Mouse (Mus musculus) liver, embryonic 16.5 days (tissue): Measurements from ENCODE around the gene Hrh2. TPM values are rescaled to one million over a fixed set of nuclear protein-coding genes. Genes with fewer than 3 reads are reported as not detected.

Source experiments
- ATAC-seq: fragments of 200-750 bp; cut with Nextera tagmentation; 2 replicates; pipeline ENCODE4 v1.8.0; 2017; ENCODE audit warnings: low read depth, mild to moderate bottlenecking, moderate number of reproducible peaks, moderate library complexity
- H3K27ac ChIP-seq: fragments of 300-500 bp; sonication (generic); 2 replicates; pipeline ENCODE4 v1.5.1; 2014; ENCODE audit warnings: mild to moderate bottlenecking, low read length
- H3K27me3 ChIP-seq: fragments of 300-500 bp; sonication (generic); 2 replicates; pipeline ENCODE4 v1.6.1; 2014; ENCODE audit warnings: low read depth, low read length, mixed read lengths; ENCODE audit not compliant: control insufficient read depth, insufficient read depth
- H3K36me3 ChIP-seq: fragments of 300-500 bp; sonication (generic); 2 replicates; pipeline ENCODE4 v1.6.1; 2014; ENCODE audit warnings: mild to moderate bottlenecking; ENCODE audit not compliant: control insufficient read depth, insufficient read depth
- H3K4me1 ChIP-seq: fragments of 300-500 bp; sonication (generic); 2 replicates; pipeline ENCODE4 v1.6.1; 2014; ENCODE audit warnings: low read depth, low read length, mixed read lengths; ENCODE audit not compliant: control insufficient read depth
- H3K4me2 ChIP-seq: fragments of 300-500 bp; sonication (generic); 2 replicates; pipeline ENCODE4 v1.6.1; 2014; ENCODE audit warnings: low read depth, low read length, mixed read lengths
- H3K4me3 ChIP-seq: fragments of 300-500 bp; sonication (generic); 2 replicates; pipeline ENCODE4 v1.5.1; 2014; ENCODE audit warnings: low read depth, mild to moderate bottlenecking, low read length
- H3K9ac ChIP-seq: fragments of 300-500 bp; sonication (generic); 2 replicates; pipeline ENCODE4 v1.6.1; 2014; ENCODE audit warnings: low read depth, low read length
- H3K9me3 ChIP-seq: fragments of 300-500 bp; sonication (generic); replicated peaks from 2 replicates; pipeline ENCODE4 v1.6.1; 2016; ENCODE audit warnings: low read length; ENCODE audit not compliant: control insufficient read depth
- WGBS: fragments of 180-500 bp; shearing (Covaris S2); extraction: QIAGEN DNeasy Blood & Tissue Kit; methylation state at CpG from one replicate; pipeline ENCODE4 v1.1.7; 2014; ENCODE audit not compliant: insufficient replicate concordance; 5-methylcytosine and 5-hydroxymethylcytosine counted together
- polyA plus RNA-seq: library from polyadenylated mRNA; unstranded; fragments of >200 nt; fragmentation: Nextera tagmentation; extraction: Ambion mirVana; gene quantifications from 2 replicates; pipeline ENCODE4 v1.2.1, GENCODE M21; 2015

Hrh2 gene
- polyA plus RNA-seq, 1 experiment from 2014 or later: 0.02 TPM

- Histone ChIP-seq H3K36me3 (no peaks in the 10 kb centered on the region), H3K27me3 (no peaks in the 10 kb centered on the region), H3K9ac (no peak overlapping the region), H3K9me3 (no peaks in the 10 kb centered on the region), H3K4me2 (no peak overlapping the region), H3K27ac (no peak overlapping the region), H3K4me3 (no peak overlapping the region), H3K4me1 (no peaks in the 10 kb centered on the region)
- ATAC-seq: no peak
- WGBS: 41% methylated on average over 14 of the region's 14 CpGs
These were observed 46.8 kb downstream of the Hrh2 start for GRCm38 (mm10) chr13:54238585-54239323.

- Histone ChIP-seq H3K9ac (no peak overlapping the region), H3K9me3 (no peaks in the 10 kb centered on the region), H3K4me2 (no peak overlapping the region), H3K4me1 (no peaks in the 10 kb centered on the region), H3K4me3 (no peak overlapping the region), H3K27ac (no peak overlapping the region), H3K36me3 (no peaks in the 10 kb centered on the region), H3K27me3 (no peaks in the 10 kb centered on the region)
- ATAC-seq: no peak
- 35% methylated on average over 5 of the region's 5 CpGs for WGBS
These were observed 50.5 kb downstream of the Hrh2 start for GRCm38 (mm10) chr13:54242380-54242779.

- Histone ChIP-seq H3K4me3 (no peak overlapping the region), H3K27ac (no peak overlapping the region), H3K9me3 (no peaks in the 10 kb centered on the region), H3K4me2 (no peak overlapping the region), H3K27me3 (no peaks in the 10 kb centered on the region), H3K36me3 (no peaks in the 10 kb centered on the region), H3K4me1 (no peaks in the 10 kb centered on the region), H3K9ac (no peak overlapping the region)
- no peak for ATAC-seq
- 57% methylated on average over 5 of the region's 5 CpGs for WGBS
These were observed 53.3 kb downstream of the Hrh2 start for GRCm38 (mm10) chr13:54245204-54245603.

- H3K9me3 ChIP-seq: no peaks in the 10 kb centered on the region
- H3K4me3 ChIP-seq: no peak overlapping the region
- no peak overlapping the region for H3K4me2 ChIP-seq
- no peaks in the 10 kb centered on the region for H3K4me1 ChIP-seq
- 20% methylated on average over 4 of the region's 4 CpGs for WGBS
- no peak overlapping the region for H3K27ac ChIP-seq
- ATAC-seq: no peak
- no peak overlapping the region for H3K9ac ChIP-seq
- H3K36me3 ChIP-seq: no peaks in the 10 kb centered on the region
- H3K27me3 ChIP-seq: no peaks in the 10 kb centered on the region
These were observed 55.6 kb downstream of the Hrh2 start for GRCm38 (mm10) chr13:54247545-54247944.

- no peak overlapping the region for H3K9ac ChIP-seq
- H3K4me3 ChIP-seq: no peak overlapping the region
- H3K36me3 ChIP-seq: no peaks in the 10 kb centered on the region
- WGBS: 51% methylated on average over 13 of the region's 13 CpGs
- no peaks in the 10 kb centered on the region for H3K27me3 ChIP-seq
- H3K27ac ChIP-seq: no peak overlapping the region
- H3K4me1 ChIP-seq: no peaks in the 10 kb centered on the region
- H3K4me2 ChIP-seq: no peak overlapping the region
- ATAC-seq: no peak
- no peaks in the 10 kb centered on the region for H3K9me3 ChIP-seq
These were observed 56.6 kb downstream of the Hrh2 start for GRCm38 (mm10) chr13:54248436-54248995.

GRCm38 (mm10) chr13:54249007-54249406 lies 57.1 kb downstream of the Hrh2 start:
- Histone ChIP-seq H3K9me3 (no peaks in the 10 kb centered on the region), H3K4me1 (no peaks in the 10 kb centered on the region), H3K27me3 (no peaks in the 10 kb centered on the region), H3K9ac (no peak overlapping the region), H3K4me2 (no peak overlapping the region), H3K36me3 (no peaks in the 10 kb centered on the region), H3K27ac (no peak overlapping the region), H3K4me3 (no peak overlapping the region)
- ATAC-seq: no peak
- 41% methylated on average over 4 of the region's 4 CpGs for WGBS

GRCm38 (mm10) chr13:54250346-54250745 lies 58.4 kb downstream of the Hrh2 start:
- Histone ChIP-seq H3K27ac (no peak overlapping the region), H3K4me1 (no peaks in the 10 kb centered on the region), H3K9me3 (no peaks in the 10 kb centered on the region), H3K4me3 (no peak overlapping the region), H3K9ac (no peak overlapping the region), H3K4me2 (no peak overlapping the region), H3K27me3 (no peaks in the 10 kb centered on the region), H3K36me3 (no peaks in the 10 kb centered on the region)
- WGBS: 56% methylated on average over 8 of the region's 8 CpGs
- ATAC-seq: no peak

- no peak overlapping the region for H3K9ac ChIP-seq
- H3K4me2 ChIP-seq: no peak overlapping the region
- WGBS: 66% methylated on average over 11 of the region's 11 CpGs
- H3K4me3 ChIP-seq: no peak overlapping the region
- no peaks in the 10 kb centered on the region for H3K9me3 ChIP-seq
- ATAC-seq: no peak
- no peak overlapping the region for H3K27ac ChIP-seq
- no peaks in the 10 kb centered on the region for H3K27me3 ChIP-seq
- no peaks in the 10 kb centered on the region for H3K36me3 ChIP-seq
- H3K4me1 ChIP-seq: no peaks in the 10 kb centered on the region
These were observed 59.8 kb downstream of the Hrh2 start for GRCm38 (mm10) chr13:54251541-54252225.

- H3K36me3 ChIP-seq: no peaks in the 10 kb centered on the region
- H3K4me1 ChIP-seq: no peaks in the 10 kb centered on the region
- no peaks in the 10 kb centered on the region for H3K9me3 ChIP-seq
- no peak overlapping the region for H3K4me2 ChIP-seq
- 26% methylated on average over 10 of the region's 10 CpGs for WGBS
- H3K9ac ChIP-seq: no peak overlapping the region
- no peak overlapping the region for H3K27ac ChIP-seq
- no peak for ATAC-seq
- no peak overlapping the region for H3K4me3 ChIP-seq
- no peaks in the 10 kb centered on the region for H3K27me3 ChIP-seq
These were observed 65.8 kb downstream of the Hrh2 start for GRCm38 (mm10) chr13:54257580-54258223.
